Mouse (Mus musculus): ENCODE data around the gene Pnpla6.

The Pnpla6 gene

GRCm38 (mm10) chr8:3507979-3508754, 7.0 kb upstream of the Pnpla6 start:
- no peak for DNase-seq (ENCODE audit: low spot score in 2 of 2)

GRCm38 (mm10) chr8:3514681-3515247, 420 bp upstream of the Pnpla6 start:
- no peak for DNase-seq (ENCODE audit: low spot score in 2 of 2)

GRCm38 (mm10) chr8:3515771-3516417, 710 bp downstream of the Pnpla6 start:
- peak in 1 of 2 experiments; percentile 56 for DNase-seq (ENCODE audit: low spot score in 2 of 2)

GRCm38 (mm10) chr8:3516450-3517116, 1.4 kb downstream of the Pnpla6 start:
- DNase-seq (ENCODE audit: low spot score in 2 of 2): peak; percentile 89 to 90

DNA sequence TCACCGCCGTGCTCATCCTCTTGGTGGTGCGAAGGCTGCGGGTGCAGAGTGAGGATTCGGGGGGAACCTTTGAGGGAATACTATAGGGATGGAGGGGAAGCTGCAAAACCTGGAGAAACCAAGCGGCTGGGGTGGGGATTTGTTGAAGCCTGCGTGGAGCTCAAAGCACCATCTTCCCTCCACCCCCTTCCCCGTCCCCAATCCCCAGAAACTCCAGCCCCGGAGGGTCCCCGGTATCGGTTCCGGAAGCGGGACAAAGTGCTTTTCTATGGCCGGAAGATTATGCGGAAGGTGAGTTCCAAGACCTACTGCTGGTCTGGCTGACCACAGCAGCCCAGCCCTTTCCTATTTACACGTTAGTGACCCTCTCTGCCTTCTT, 1.9 kb downstream of the Pnpla6 start:
- no peak for DNase-seq (ENCODE audit: low spot score in 2 of 2)

DNA sequence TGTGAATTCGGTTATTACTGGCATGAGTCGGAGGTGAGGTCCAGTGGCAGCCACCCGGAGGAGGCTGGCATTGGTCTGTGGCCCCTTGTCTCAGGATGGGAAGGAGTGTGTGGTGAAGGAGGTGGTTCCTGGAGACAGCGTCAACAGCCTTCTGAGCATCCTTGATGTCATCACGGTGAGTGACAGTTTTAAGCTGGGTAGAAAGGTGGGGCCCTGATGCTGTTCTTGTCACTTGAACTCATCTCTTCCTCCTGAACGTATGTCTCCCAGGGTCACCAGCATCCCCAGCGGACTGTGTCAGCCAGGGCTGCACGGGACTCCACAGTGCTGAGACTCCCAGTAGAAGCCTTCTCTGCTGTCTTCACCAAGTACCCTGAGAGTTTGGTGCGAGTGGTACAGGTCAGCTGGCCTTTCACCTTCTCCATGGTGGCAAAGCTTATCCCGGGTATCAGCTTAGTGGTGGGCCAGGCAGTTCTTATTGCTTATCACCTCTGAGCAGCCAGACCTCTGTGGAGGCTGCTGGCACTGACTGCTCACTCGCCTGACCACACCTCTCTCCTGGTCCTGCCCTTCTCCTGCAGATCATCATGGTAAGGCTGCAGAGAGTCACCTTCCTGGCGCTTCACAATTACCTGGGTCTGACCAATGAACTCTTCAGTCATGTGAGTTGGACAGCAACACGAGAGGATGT, 7.0 kb downstream of the Pnpla6 start:
- no peak for DNase-seq (ENCODE audit: low spot score in 2 of 2)

DNA sequence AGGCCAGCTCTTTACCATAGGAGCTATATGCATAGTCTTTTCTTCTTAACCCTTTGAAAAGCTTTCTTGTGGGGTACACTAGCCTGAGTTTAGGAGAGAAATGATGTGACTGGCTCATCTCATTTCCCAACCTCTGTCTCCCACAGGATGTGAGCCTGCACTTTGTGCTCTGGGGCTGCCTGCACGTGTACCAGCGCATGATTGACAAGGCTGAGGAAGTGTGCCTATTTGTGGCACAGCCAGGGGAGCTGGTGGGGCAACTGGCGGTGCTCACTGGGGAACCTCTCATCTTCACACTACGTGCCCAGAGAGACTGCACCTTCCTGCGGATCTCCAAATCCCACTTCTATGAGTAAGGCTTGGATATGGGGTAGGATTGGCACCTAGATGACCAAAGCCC, 15.6 kb downstream of the Pnpla6 start:
- no peak for DNase-seq (ENCODE audit: low spot score in 2 of 2)

DNA sequence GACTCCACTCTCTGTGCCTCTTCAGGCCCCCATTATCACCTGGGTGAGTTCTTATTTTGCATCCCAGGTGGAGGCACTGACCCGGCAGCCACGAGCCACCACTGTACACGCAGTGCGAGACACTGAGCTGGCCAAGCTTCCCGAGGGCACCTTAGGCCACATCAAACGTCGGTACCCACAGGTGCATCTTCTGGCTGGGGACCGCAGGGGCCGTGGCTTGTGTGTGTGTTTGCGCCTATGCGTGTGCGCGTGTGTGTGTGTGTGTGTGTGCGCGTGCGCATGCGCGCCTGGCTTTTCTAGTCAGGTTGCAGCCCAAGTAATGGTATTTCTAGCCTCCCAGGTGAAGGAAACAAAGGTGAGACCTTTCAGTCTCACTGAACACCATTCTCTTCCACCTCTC, 16.8 kb downstream of the Pnpla6 start:
- no peak for DNase-seq (ENCODE audit: low spot score in 2 of 2)

GRCm38 (mm10) chr8:3536053-3536841, 21.1 kb downstream of the Pnpla6 start:
- no peak for DNase-seq (ENCODE audit: low spot score in 2 of 2)

DNA sequence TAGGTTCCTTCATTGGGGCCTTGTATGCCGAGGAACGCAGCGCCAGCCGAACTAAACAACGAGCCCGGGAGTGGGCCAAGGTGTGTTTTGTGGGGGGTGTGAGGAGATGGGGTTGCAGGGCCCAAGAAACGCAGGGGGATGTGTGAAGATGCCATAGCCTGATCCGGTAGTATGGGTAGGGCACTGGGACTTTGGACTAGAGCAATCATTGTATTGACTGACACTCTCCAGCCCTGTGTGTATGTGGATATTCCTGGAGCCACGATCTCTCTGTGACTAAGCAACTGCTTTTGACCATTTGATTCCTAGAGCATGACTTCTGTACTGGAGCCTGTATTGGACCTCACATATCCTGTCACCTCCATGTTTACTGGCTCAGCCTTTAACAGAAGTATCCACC, 21.8 kb downstream of the Pnpla6 start:
- no peak for DNase-seq (ENCODE audit: low spot score in 2 of 2)

DNA sequence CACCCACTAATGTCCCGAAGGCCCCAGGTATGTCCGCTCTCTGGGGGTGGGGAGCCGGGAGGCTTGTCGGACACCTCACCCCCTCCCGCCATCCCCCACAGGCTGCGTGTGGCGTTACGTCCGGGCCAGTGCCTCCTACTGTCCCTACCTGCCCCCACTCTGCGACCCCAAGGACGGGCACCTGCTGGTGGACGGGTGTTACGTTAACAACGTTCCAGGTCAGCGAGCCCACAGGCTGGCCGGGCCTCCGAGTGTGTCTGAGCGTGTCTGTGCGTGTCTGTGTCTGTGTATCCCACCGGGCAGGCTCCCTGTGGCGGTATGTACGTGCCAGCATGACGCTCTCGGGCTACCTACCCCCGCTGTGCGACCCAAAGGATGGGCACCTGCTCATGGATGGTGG, 22.5 kb downstream of the Pnpla6 start:
- no peak for DNase-seq (ENCODE audit: low spot score in 2 of 2)

DNA sequence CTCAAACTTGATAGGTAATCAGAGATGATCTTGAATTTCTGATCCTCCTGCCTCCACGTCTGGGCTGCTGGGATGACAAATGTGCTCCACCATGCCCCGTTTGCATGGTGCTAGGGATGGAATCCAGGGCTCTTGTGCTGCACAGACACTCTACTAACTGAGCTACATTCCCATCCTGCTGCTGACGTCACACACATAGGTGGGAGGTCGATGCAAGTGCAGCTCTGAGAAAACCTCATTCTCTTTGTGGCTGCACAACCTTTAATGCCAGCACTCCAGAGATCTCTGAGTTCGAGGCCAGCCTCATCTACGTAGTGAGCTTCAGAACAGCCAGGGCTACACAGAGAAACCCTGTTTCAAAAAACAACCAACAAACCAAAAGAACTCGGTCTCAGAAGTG, 24.0 kb downstream of the Pnpla6 start:
- DNase-seq (ENCODE audit: low spot score in 2 of 2): no peak

- no peak for DNase-seq (ENCODE audit: low spot score in 2 of 2)
These were observed 24.9 kb downstream of the Pnpla6 start for GRCm38 (mm10) chr8:3540076-3540475.

GRCm38 (mm10) chr8:3546511-3546910, 31.3 kb downstream of the Pnpla6 start:
- no peak for DNase-seq (ENCODE audit: low spot score in 2 of 2)

DNA sequence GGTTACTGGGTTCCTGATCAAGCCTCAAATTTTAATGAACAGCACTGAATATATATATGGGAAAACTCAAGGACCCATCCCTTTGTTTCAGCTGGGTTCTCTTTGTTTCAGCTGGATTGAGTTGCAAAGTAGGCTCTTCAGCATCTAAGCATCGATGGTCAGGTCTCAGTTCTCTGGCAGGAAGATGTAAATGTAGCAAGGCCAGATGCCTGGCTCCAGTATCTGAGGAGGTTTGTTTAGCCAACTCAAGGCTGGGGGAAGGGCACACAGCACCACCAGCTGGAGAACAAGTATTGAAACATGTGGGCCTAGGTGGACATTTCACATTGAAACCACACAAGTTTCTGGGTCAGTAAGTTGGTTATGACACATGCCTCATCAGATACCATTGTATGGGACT, 37.1 kb downstream of the Pnpla6 start:
- no peak for DNase-seq (ENCODE audit: low spot score in 2 of 2)

DNA sequence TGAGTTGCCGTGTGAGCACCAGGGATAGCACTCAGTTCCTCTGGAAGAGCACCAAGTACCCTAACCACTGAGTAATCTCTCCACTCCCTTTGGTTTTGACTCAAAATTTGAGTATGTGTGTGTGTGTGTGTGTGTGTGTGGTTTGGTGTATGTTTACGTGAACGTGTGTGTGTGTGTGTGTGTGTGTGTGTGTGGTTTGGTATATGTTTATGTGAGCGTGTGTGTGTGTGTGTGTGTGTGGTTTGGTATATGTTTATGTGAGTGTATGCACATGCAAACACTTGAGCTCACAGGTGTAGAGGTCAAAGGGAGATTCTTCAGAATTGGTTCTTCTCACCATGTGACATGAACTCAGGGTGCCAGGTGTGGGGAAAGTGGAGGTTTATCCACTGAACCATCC, 40.9 kb downstream of the Pnpla6 start:
- no peak for DNase-seq (ENCODE audit: low spot score in 2 of 2)

GRCm38 (mm10) chr8:3567641-3568371, 52.6 kb downstream of the Pnpla6 start, which contains the start of gene C330021F23Rik:
Gene C330021F23Rik, plus strand, starts transcription at chr8:3567990.
- no peak for DNase-seq (ENCODE audit: low spot score in 2 of 2)

DNA sequence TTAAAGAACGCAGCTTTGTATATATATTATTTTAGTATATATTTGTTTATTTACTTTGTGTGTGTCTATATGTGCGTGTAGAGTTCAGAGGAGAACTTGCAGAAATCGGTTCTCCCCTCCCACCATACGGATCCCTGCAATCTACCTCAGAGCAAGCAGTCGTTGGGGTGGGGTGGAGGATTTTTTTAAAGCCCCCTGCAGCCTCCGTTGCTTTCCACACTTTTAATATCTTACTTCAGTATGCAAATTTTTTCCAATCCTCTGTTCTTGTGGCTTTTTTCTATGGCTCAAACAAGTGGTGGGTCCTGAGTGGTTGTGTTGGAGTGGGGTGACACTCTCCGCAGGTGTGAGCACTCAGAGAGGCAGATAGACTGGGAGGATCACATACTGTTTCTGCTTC, 53.2 kb downstream of the Pnpla6 start:
- no peak for DNase-seq (ENCODE audit: low spot score in 2 of 2)

DNA sequence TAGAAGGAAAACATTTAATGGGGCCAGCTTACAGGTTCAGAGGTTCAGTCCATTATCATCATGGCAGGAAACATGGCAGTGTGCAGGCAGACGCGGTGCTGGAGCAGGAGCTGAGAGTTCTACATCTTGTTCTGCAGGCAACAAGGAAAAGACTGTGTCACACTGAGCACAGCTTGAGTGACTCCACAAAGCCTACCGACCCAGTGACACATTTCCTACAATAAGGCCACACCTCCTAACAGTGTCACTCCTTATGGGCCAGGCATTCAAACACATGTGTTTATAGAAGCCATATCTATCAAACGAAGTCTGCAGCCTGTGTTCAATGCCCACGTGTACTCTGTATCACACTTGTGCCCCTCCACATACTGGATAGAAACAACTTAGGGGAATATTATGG, 54.6 kb downstream of the Pnpla6 start:
- no peak for DNase-seq (ENCODE audit: low spot score in 2 of 2)

- no peak for DNase-seq (ENCODE audit: low spot score in 2 of 2)
These were observed 59.4 kb downstream of the Pnpla6 start for GRCm38 (mm10) chr8:3574546-3574945.
